28 mouse cellular contexts compared by ENCODE assay signal in genomic region chr5:67904555-67904954, GRCm38 (mm10). TPM values are rescaled to one million over a fixed set of nuclear protein-coding genes. Genes with fewer than 3 reads are reported as not detected.
DNase-seq lines count a peak whose midpoint lies in the region; ATAC-seq and TF ChIP-seq lines count a peak whose summit lies in the region.
"Had no signal": no experiment of that assay in that cellular context is flagged by ENCODE, and none has a peak within 500 bp of the region (broad histone marks: within the 10 kb centered on the region; RNA-seq: fewer than 3 reads in every experiment).

No protein-coding gene starts in this region.

- no peaks in the 10 kb centered on the region for H3K9me3 ChIP-seq in lung, embryonic 14.5 days (ENCODE audit: low read depth, low read length)
- no peaks in the 10 kb centered on the region for H3K9me3 ChIP-seq in lung, embryonic 16.5 days (ENCODE audit: control insufficient read depth, low read length)
- H3K9me3 ChIP-seq: embryonic facial prominence, embryonic 13.5 days; embryonic facial prominence, embryonic 15.5 days; forebrain, embryonic 10.5 days; forebrain, embryonic 12.5 days had no signal

- H3K4me3 ChIP-seq in lung, embryonic 14.5 days (ENCODE audit: low read depth, low read length), result no peak overlapping the region
- H3K4me3 ChIP-seq in lung, embryonic 16.5 days (ENCODE audit: low read length), result no peak overlapping the region
- H3K4me3 ChIP-seq in lung, adult 2 months (replicated peaks; ENCODE audit: extremely low read depth, low read depth, low read length), result no peak overlapping the region
- H3K4me3 ChIP-seq: embryonic facial prominence, embryonic 13.5 days; embryonic facial prominence, embryonic 15.5 days; erythroblast, embryonic 14.5 days; forebrain, embryonic 10.5 days; forebrain, embryonic 12.5 days had no signal

- no peak overlapping the region for H3K27ac ChIP-seq in lung, embryonic 14.5 days (ENCODE audit: low read depth)
- H3K27ac ChIP-seq in lung, embryonic 16.5 days (ENCODE audit: low read length), result no peak overlapping the region
- H3K27ac ChIP-seq: embryonic facial prominence, embryonic 13.5 days; embryonic facial prominence, embryonic 15.5 days; forebrain, embryonic 10.5 days; forebrain, embryonic 12.5 days had no signal

- no peaks in the 10 kb centered on the region for H3K4me1 ChIP-seq in lung, embryonic 14.5 days (ENCODE audit: insufficient read depth)
- H3K4me1 ChIP-seq in lung, embryonic 16.5 days (replicated peaks; ENCODE audit: control insufficient read depth, insufficient read depth, low read length), result no peaks in the 10 kb centered on the region
- H3K4me1 ChIP-seq in lung, adult 2 months (ENCODE audit: control insufficient read depth, insufficient read depth, low read length), result peaks cover 3% of the 10 kb centered on the region; the same call in 1 of the 2 replicates
- H3K4me1 ChIP-seq: embryonic facial prominence, embryonic 13.5 days; embryonic facial prominence, embryonic 15.5 days; forebrain, embryonic 10.5 days; forebrain, embryonic 12.5 days had no signal

- no peak overlapping the region for H3K9ac ChIP-seq in lung, embryonic 14.5 days
- H3K9ac ChIP-seq in lung, embryonic 16.5 days (ENCODE audit: low read length), result no peak overlapping the region
- H3K9ac ChIP-seq: embryonic facial prominence, embryonic 13.5 days; embryonic facial prominence, embryonic 15.5 days; forebrain, embryonic 12.5 days had no signal

- no peaks in the 10 kb centered on the region for H3K36me3 ChIP-seq in lung, embryonic 14.5 days (ENCODE audit: insufficient read depth)
- H3K36me3 ChIP-seq in lung, embryonic 16.5 days (ENCODE audit: control insufficient read depth, insufficient read depth, low read length), result no peaks in the 10 kb centered on the region
- H3K36me3 ChIP-seq: embryonic facial prominence, embryonic 13.5 days; embryonic facial prominence, embryonic 15.5 days; forebrain, embryonic 10.5 days; forebrain, embryonic 12.5 days had no signal

- no peak for TF ChIP-seq CTCF in lung, embryonic 14.5 days (IDR thresholded peaks at IDR 0.05; ENCODE audit: low read depth)
- TF ChIP-seq CTCF in lung, adult 2 months (IDR thresholded peaks at IDR 0.05; ENCODE audit: insufficient read depth, low read length), result no peak

- no peak overlapping the region for H3K4me2 ChIP-seq in lung, embryonic 14.5 days
- H3K4me2 ChIP-seq in lung, embryonic 16.5 days (ENCODE audit: low read depth, low read length), result no peak overlapping the region
- H3K4me2 ChIP-seq: embryonic facial prominence, embryonic 13.5 days; embryonic facial prominence, embryonic 15.5 days; forebrain, embryonic 12.5 days had no signal

- no peak for TF ChIP-seq POLR2A in lung, adult 2 months (IDR thresholded peaks at IDR 0.05; ENCODE audit: borderline replicate concordance, extremely low read depth, low read depth, low read length)

- peak; percentile 49 for DNase-seq in lung, embryonic 14.5 days
- no peak for DNase-seq in lung, postnatal 10 days
- DNase-seq in lung, adult 2 months, result no peak
- DNase-seq in thymus, postnatal 0 days (ENCODE audit: low spot score), result peak; percentile 27
- no peak for DNase-seq in thymus, postnatal 36 days
- DNase-seq in lung, postnatal 36 days, result peak; percentile 60
- DNase-seq in kidney, adult 18-20 months, result no peak
- DNase-seq: adrenal gland, adult 2 months; adrenal gland, postnatal 10 days; adrenal gland, postnatal 25 days; B cell, adult 2 months; cerebellum, adult 11 months; cerebellum, adult 18-20 months; cerebellum, adult 8-10 months; cerebellum, adult 9-11 months; cerebellum, postnatal 14 days; cerebellum, postnatal 36 days; embryo, embryonic 11 days had no signal

- peak; percentile 75; the same call in 1 of the 2 replicates for ATAC-seq in lung, embryonic 14.5 days (ENCODE audit: insufficient read depth)
- peak; percentile 91 for ATAC-seq in lung, embryonic 16.5 days (ENCODE audit: low read depth)
- ATAC-seq: CD4-positive, CD25-positive, alpha-beta regulatory T cell, adult 4 months; forebrain, embryonic 14.5 days had no signal

- 48% methylated on average over 2 of the region's 2 CpGs for WGBS in lung, embryonic 14.5 days
- WGBS in lung, embryonic 16.5 days, result 45% methylated on average over 2 of the region's 2 CpGs
- WGBS in lung, adult 2 months, result 45% methylated on average over 2 of the region's 2 CpGs

- no peaks in the 10 kb centered on the region for H3K27me3 ChIP-seq in lung, embryonic 14.5 days (ENCODE audit: insufficient read depth, low read length)
- no peaks in the 10 kb centered on the region for H3K27me3 ChIP-seq in lung, embryonic 16.5 days (ENCODE audit: control insufficient read depth, insufficient read depth, low read depth, low read length)
- H3K27me3 ChIP-seq: embryonic facial prominence, embryonic 13.5 days; embryonic facial prominence, embryonic 15.5 days; forebrain, embryonic 12.5 days had no signal

RNA-seq across cellular contexts. Expression of gene Gm5108, which starts 36.9 kb away (rescaled TPM):
- polyA plus RNA-seq in lung, embryonic 14.5 days (2014; fragmentation: Nextera tagmentation; extraction: Ambion mirVana), result not detected in 2 replicates
- polyA plus RNA-seq in lung, embryonic 16.5 days (2015; fragmentation: Nextera tagmentation; extraction: Ambion mirVana), result not detected in 2 replicates
- not detected in 2 replicates for polyA plus RNA-seq in lung, adult 2 months (2012; rRNA removed)
- polyA plus RNA-seq in thymus, postnatal 0 days (2015; fragmentation: Nextera tagmentation; extraction: Ambion mirVana), result not detected in 2 replicates
- polyA plus RNA-seq: adrenal gland, adult 2 months; brain, embryonic 14.5 days; CD4-positive, CD25-positive, alpha-beta regulatory T cell, adult 4 months; embryonic facial prominence, embryonic 11.5 days; embryonic facial prominence, embryonic 13.5 days; embryonic facial prominence, embryonic 15.5 days; erythroblast, embryonic 14.5 days; forebrain, embryonic 10.5 days; forebrain, embryonic 12.5 days; forebrain, embryonic 14.5 days had no signal

RNA-seq across cellular contexts. Expression of gene Gm21905, which starts 41.7 kb away (rescaled TPM):
- not detected in 2 replicates for polyA plus RNA-seq in lung, embryonic 14.5 days (2014; fragmentation: Nextera tagmentation; extraction: Ambion mirVana)
- polyA plus RNA-seq in lung, embryonic 16.5 days (2015; fragmentation: Nextera tagmentation; extraction: Ambion mirVana), result not detected in 2 replicates
- polyA plus RNA-seq in lung, adult 2 months (2012; rRNA removed), result not detected in 2 replicates
- not detected in 2 replicates for polyA plus RNA-seq in thymus, postnatal 0 days (2015; fragmentation: Nextera tagmentation; extraction: Ambion mirVana)
- polyA plus RNA-seq: adrenal gland, adult 2 months; brain, embryonic 14.5 days; CD4-positive, CD25-positive, alpha-beta regulatory T cell, adult 4 months; embryonic facial prominence, embryonic 11.5 days; embryonic facial prominence, embryonic 13.5 days; embryonic facial prominence, embryonic 15.5 days; erythroblast, embryonic 14.5 days; forebrain, embryonic 10.5 days; forebrain, embryonic 12.5 days; forebrain, embryonic 14.5 days had no signal

RNA-seq across cellular contexts. Expression of gene Atp8a1, which starts 57.3 kb away (rescaled TPM):
- polyA plus RNA-seq in lung, embryonic 14.5 days (2014; fragmentation: Nextera tagmentation; extraction: Ambion mirVana), result 44.5 and 48.4 TPM in 2 replicates
- polyA plus RNA-seq in lung, embryonic 16.5 days (2015; fragmentation: Nextera tagmentation; extraction: Ambion mirVana), result 55.2 and 57.3 TPM in 2 replicates
- 75.7 and 171 TPM in 2 replicates for polyA plus RNA-seq in lung, adult 2 months (2012; rRNA removed)
- polyA plus RNA-seq in thymus, postnatal 0 days (2015; fragmentation: Nextera tagmentation; extraction: Ambion mirVana), result 16.5 and 16.7 TPM in 2 replicates

Comparison
In these comparisons a context has a peak if more than half of its experiments do, and no peak if none do; other contexts are left out.
1. DNase-seq: peak in lung, embryonic 14.5 days (single experiment), thymus, postnatal 0 days (single experiment) and lung, postnatal 36 days (single experiment); none in lung, postnatal 10 days (single experiment), lung, adult 2 months (single experiment), thymus, postnatal 36 days (0 of 2) and kidney, adult 18-20 months (single experiment).